Mouse (Mus musculus): ENCODE data around the gene Eml4.

- TF ChIP-seq POLR2A (IDR thresholded peaks at IDR 0.05; ENCODE audit: control insufficient read depth, extremely low read depth, insufficient read depth, low read length, poor library complexity) (no peak), CTCF (IDR thresholded peaks at IDR 0.05; ENCODE audit: borderline replicate concordance, control insufficient read depth, extremely low read depth, insufficient read depth, low read length, poor library complexity) (no peak)
These were observed 15.1 kb downstream of the Eml4 start for GRCm38 (mm10) chr17:83365614-83366355.
